Mouse (Mus musculus) cerebellum, adult 2 months (tissue): ENCODE results near the gene Ucma. TPM values are rescaled to one million over a fixed set of nuclear protein-coding genes. Genes with fewer than 3 reads are reported as not detected.
"Not testable (repeated sequence)": the region's sequence is repeated elsewhere in the genome, so short reads cannot be mapped to it uniquely, and the experiment has no call there.

ENCODE experiments used
- DNase-seq, 2 experiments: peaks; one replicate each; pipeline ENCODE4 v3.0.0; 2021
- H3K27ac ChIP-seq: fragments of 200-500 bp; 2 replicates; pipeline ENCODE4 v1.5.1; 2012; ENCODE audit warnings: low read length, control low read depth, inconsistent platforms; ENCODE audit not compliant: insufficient read depth
- H3K27me3 ChIP-seq: fragments of 200-500 bp; 2 replicates; pipeline ENCODE4 v1.6.1; 2012; ENCODE audit warnings: inconsistent platforms, mild to moderate bottlenecking, low read length, moderate library complexity; ENCODE audit not compliant: control insufficient read depth, insufficient read depth
- H3K4me1 ChIP-seq: fragments of 200-500 bp; 2 replicates; pipeline ENCODE4 v1.6.1; 2011; ENCODE audit warnings: low read length; ENCODE audit not compliant: control insufficient read depth, insufficient read depth
- H3K4me3 ChIP-seq: fragments of 200-500 bp; replicated peaks from 2 replicates; pipeline ENCODE3; 2011; ENCODE audit warnings: mild to moderate bottlenecking, low read depth, low read length, control low read depth; ENCODE audit not compliant: insufficient read depth
- CTCF ChIP-seq: fragments of 200-500 bp; IDR thresholded peaks from 2 replicates; pipeline ENCODE4 v1.5.1; 2011; ENCODE audit warnings: low read depth, mild to moderate bottlenecking, control low read depth, low read length, moderate library complexity, borderline replicate concordance; ENCODE audit not compliant: insufficient read depth
- POLR2A ChIP-seq: fragments of 200-500 bp; IDR thresholded peaks from 2 replicates; pipeline ENCODE4 v1.6.1; 2011; ENCODE audit warnings: low read length, control low read depth, borderline replicate concordance; ENCODE audit not compliant: insufficient read depth
- WGBS: fragments of 180-500 bp; shearing (Covaris S2); methylation state at CpG from one replicate; pipeline ENCODE4 v1.1.7; 2018; 5-methylcytosine and 5-hydroxymethylcytosine counted together
- polyA plus RNA-seq: library from polyadenylated mRNA; depleted of rRNA; stranded (reverse); fragments of >200 nt; gene quantifications from 2 replicates; pipeline ENCODE4 v1.2.3, GENCODE M21; 2012; rRNA removed

Ucma gene
- polyA plus RNA-seq, result 14.4 and 18.2 TPM in 2 replicates

DNA sequence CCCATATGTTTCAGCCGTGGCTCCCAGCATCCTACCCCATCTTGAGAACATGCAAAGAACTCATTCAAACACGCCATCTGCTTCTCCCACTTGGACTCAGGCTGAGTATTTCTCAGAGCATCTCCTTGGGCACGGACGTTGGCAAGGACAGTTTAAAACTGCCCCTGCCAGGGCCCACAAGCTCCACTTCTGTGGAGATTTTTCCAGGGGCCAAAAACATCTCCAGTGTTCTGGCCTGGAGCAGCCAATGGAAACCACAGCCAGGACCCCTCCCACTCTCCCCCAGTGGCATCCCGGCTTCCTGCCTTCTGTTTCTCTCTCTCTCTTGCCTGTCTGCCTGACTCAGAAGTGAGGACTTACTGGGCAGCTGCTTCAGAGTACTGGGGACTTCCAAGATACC is at the start of gene Ucma:
Ucma (plus strand) TSS at position 316 of the 400 bp plus-strand sequence.
- peak in 1 of 2 experiments; percentile 13 for DNase-seq
- Histone ChIP-seq H3K27me3 (no peaks in the 10 kb centered on the region), H3K4me1 (no peaks in the 10 kb centered on the region; the same call in 1 of the 2 replicates), H3K27ac (no peak within 1 kb of the TSS), H3K4me3 (no peak within 1 kb of the TSS)
- TF ChIP-seq CTCF, result no peak
- TF ChIP-seq POLR2A, result no peak
- 26% methylated on average over 5 of the region's 5 CpGs for WGBS

DNA sequence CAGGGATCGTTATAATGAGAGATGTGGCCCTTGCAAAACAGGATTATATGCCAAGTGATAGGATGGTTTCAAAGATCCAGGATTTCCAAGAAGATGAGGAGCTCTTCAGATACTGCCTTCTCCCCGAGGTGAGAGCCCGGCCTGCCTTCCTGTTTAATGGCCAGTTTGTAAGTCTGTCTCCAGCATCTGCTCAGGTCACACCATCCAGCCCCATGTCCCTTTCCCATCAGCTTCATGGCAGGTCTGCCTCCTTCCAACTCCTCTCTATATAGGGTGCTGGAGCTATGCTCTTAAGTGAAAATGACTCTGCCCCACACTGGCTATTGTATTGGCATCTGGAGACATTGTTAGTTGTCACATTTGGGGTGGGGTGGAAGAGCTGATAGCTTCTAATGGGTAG is 48.5 kb upstream of the Ucma start:
- no peaks in the 10 kb centered on the region for H3K27me3 ChIP-seq
- H3K4me3 ChIP-seq, result no peak overlapping the region
- DNase-seq, result no peak
- no peak overlapping the region for H3K27ac ChIP-seq
- TF ChIP-seq CTCF, result no peak
- TF ChIP-seq POLR2A, result no peak
- H3K4me1 ChIP-seq, result no peaks in the 10 kb centered on the region
- 95% methylated on average over 3 of the region's 3 CpGs for WGBS

DNA sequence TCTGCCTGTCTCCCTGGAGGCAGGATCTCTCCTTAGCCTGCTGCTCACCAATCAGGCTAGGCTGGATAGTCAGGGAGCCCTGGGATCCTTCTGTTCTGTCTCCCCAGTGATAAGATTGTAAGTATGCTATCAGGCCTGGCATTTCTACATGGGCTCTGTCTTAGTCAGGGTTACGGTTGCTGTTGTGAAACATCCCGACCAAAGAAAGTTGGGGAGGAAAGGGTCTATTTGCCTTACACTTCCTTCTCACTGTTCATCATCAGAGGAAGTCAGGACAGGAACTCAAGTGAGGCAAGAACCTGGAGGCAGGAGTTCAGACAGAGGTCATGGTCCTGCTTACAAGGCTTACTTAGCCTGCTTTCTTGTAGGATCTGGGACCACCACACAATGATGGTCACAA is 46.7 kb upstream of the Ucma start:
- WGBS, result 91% methylated on average over 2 of the region's 2 CpGs
- DNase-seq, result no peak
- Histone ChIP-seq H3K27me3 (no peaks in the 10 kb centered on the region), H3K4me1 (no peaks in the 10 kb centered on the region), H3K27ac (no peak overlapping the region), H3K4me3 (no peak overlapping the region)
- no peak for TF ChIP-seq CTCF
- TF ChIP-seq POLR2A, result no peak

DNA sequence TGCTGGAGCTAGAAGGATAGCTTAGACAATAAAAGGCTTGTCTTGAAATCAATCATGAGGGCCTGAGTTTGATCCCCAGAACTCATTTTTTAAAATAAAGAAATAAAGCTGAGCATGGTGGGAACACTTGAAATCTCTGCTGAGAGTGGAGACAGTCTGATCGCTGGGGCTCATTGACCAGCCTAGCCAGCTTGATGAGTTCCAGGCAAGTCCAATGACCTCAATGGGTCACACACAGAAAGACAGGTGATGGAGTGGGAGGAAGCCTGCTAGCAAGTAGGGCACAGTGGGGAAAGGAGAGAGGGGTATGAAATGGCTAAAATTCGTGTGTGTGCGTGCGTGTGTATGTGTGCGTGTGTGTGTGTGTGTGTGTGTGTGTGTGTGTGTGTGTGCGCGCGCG is 41.4 kb upstream of the Ucma start:
- TF ChIP-seq POLR2A (no peak), CTCF (no peak)
- Histone ChIP-seq H3K4me3 (no peak overlapping the region), H3K27ac (no peak overlapping the region), H3K4me1 (no peaks in the 10 kb centered on the region), H3K27me3 (no peaks in the 10 kb centered on the region)
- no peak for DNase-seq
- WGBS, result 94% methylated on average over 9 of the region's 9 CpGs

DNA sequence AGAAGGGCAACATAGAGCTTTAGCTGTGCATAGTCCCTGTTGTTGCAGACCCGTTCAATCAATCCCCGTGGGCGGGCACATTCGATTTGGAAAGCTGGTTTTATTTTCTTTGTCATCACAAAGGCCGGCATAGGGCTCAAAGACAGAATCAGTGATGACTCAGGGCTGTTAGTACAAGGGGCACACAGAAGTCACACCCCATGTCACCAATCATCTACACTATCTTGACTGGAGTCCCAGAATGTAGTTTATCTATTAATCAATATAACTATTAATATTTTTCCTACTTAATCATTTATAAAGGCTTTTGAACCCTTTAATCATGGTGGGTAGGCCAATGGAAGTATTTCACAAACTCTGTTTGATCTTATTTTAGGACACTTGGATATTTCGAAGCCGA is 38.0 kb upstream of the Ucma start:
- Histone ChIP-seq H3K4me1 (no peaks in the 10 kb centered on the region), H3K4me3 (no peak overlapping the region), H3K27me3 (no peaks in the 10 kb centered on the region), H3K27ac (no peak overlapping the region)
- TF ChIP-seq CTCF (no peak), POLR2A (no peak)
- 95% methylated on average over 7 of the region's 7 CpGs for WGBS
- DNase-seq, result no peak

DNA sequence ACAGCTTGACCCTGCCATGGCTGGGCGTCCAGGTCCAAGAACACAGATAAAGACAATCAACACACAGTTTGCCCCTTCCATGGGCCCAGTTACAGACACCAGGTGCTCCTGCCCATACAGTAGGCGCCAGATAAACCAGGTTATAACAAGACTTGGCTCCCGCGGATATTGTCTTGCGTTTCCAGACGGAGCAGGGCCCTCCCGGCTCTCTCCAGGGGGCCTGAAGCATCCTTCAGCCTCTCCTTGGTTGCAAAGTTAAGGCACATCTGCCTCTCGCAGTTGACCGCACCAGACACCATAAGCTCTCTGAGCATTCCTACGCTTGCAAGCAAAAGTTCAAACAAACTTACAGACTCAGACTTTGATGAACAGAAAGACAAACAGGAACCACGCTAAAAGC is 35.1 kb upstream of the Ucma start:
- H3K4me1 ChIP-seq, result no peaks in the 10 kb centered on the region
- no peak for TF ChIP-seq CTCF
- TF ChIP-seq POLR2A, result no peak
- H3K4me3 ChIP-seq, result no peak overlapping the region
- DNase-seq, result no peak
- 89% methylated on average over 11 of the region's 11 CpGs for WGBS
- H3K27ac ChIP-seq, result no peak overlapping the region
- H3K27me3 ChIP-seq, result no peaks in the 10 kb centered on the region

DNA sequence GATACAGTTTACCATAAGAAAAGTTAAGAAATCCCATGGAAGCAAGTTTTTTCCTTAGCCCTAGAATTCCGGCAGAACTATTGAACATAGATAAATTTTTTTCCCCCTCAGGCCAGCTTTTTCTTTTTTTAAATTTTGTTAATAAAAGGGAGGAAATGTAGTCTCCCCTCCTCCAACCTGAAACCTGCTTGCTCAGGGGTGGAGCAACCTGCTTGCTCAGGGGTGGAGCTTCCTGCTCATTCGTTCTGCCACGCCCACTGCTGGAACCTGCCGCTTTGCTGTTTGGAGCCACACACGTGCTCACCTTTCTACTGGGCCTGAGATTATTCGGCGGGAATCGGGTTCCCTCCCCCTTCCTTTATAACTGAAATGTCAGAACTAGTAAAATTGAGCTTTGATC is 26.2 kb upstream of the Ucma start:
- H3K4me1 ChIP-seq, DNase-seq, H3K27ac ChIP-seq, H3K4me3 ChIP-seq, H3K27me3 ChIP-seq: not testable (repeated sequence)
- 93% methylated on average over 8 of the region's 8 CpGs for WGBS

DNA sequence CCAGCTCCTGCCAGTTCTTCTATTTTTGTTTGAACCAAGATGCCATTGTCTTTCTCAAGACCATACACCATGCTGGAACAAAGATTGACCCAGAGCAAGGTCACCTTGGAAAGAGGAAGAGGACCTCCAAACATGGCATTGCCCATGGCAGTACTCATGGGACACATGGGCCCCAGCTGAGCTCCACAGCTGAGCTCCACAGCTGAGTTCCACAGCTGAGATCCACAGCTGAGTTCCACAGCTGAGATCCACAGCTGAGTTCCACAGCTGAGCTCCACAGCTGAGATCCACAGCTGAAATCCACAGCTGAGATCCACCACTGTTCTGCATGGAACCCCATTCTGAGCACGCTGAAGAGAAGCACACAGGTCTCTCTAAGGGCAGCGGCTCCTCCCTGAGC is 24.9 kb upstream of the Ucma start:
- no peak for DNase-seq
- H3K4me3 ChIP-seq, result no peak overlapping the region
- no peak for TF ChIP-seq POLR2A
- TF ChIP-seq CTCF, result no peak
- no peak overlapping the region for H3K27ac ChIP-seq
- no peaks in the 10 kb centered on the region for H3K27me3 ChIP-seq
- 89% methylated on average over 2 of the region's 2 CpGs for WGBS
- H3K4me1 ChIP-seq, result no peaks in the 10 kb centered on the region
